Comparison of ENCODE assay signal across 29 mouse cellular contexts in the genomic region with DNA sequence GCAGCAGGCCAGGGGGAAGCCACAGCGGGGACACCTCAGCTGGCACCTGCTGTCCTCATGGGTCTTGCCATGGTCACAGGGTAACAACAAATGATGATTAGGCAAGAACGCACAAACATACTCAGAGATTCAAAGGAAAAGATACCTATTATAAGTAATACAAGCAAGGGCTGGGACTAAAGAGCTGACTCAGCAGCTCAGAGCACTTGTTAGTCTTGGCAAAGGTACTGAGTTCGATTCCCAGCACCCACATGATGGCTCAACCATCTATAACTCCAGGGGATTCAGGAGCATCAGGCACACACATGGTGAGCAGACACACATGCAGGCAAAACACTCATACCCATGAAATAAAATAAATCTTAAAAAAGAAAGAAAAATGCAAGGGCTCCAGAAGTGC. TPM values are rescaled to one million over a fixed set of nuclear protein-coding genes. Genes with fewer than 3 reads are reported as not detected.
DNase-seq lines count a peak whose midpoint lies in the region; ATAC-seq and TF ChIP-seq lines count a peak whose summit lies in the region.
"Had no signal": no experiment of that assay in that cellular context is flagged by ENCODE, and none has a peak within 500 bp of the region (broad histone marks: within the 10 kb centered on the region; RNA-seq: fewer than 3 reads in every experiment).

No protein-coding gene starts in this region.

- H3K36me3 ChIP-seq in megakaryocyte, embryonic 14.5 days (replicated peaks; ENCODE audit: low read length), result no peaks in the 10 kb centered on the region
- no peaks in the 10 kb centered on the region for H3K36me3 ChIP-seq in ES-E14 (ENCODE audit: control insufficient read depth, insufficient read depth, low read length, poor library complexity, severe bottlenecking)
- no peaks in the 10 kb centered on the region for H3K36me3 ChIP-seq in midbrain, embryonic 16.5 days (ENCODE audit: control insufficient read depth, insufficient read depth, low read length)
- H3K36me3 ChIP-seq: embryonic facial prominence, embryonic 13.5 days; embryonic facial prominence, embryonic 15.5 days; forebrain, embryonic 15.5 days had no signal

- H3K9ac ChIP-seq in ES-E14 (ENCODE audit: insufficient read depth, low read depth, low read length, poor library complexity, severe bottlenecking), result no peak overlapping the region
- no peak overlapping the region for H3K9ac ChIP-seq in midbrain, embryonic 16.5 days (ENCODE audit: low read depth, low read length)
- H3K9ac ChIP-seq: embryonic facial prominence, embryonic 13.5 days; embryonic facial prominence, embryonic 15.5 days; forebrain, embryonic 13.5 days; forebrain, embryonic 15.5 days; forebrain, postnatal 0 days had no signal

- no peak for ATAC-seq in megakaryocyte, adult 5-6 weeks (ENCODE audit: poor library complexity, severe bottlenecking)
- ATAC-seq in midbrain, embryonic 16.5 days, result no peak
- ATAC-seq: forebrain, embryonic 13.5 days; forebrain, embryonic 15.5 days; forebrain, postnatal 0 days; Patski had no signal

- H3K27ac ChIP-seq in ES-E14 (ENCODE audit: insufficient read depth, low read depth, low read length, poor library complexity, severe bottlenecking), result no peak overlapping the region
- peak overlapping the region; percentile 61 for H3K27ac ChIP-seq in bone marrow macrophage, adult 2 months (ENCODE audit: insufficient read depth, low read depth, low read length)
- no peak overlapping the region for H3K27ac ChIP-seq in midbrain, embryonic 16.5 days (ENCODE audit: low read length)
- H3K27ac ChIP-seq: embryonic facial prominence, embryonic 13.5 days; embryonic facial prominence, embryonic 15.5 days; forebrain, embryonic 13.5 days; forebrain, embryonic 15.5 days had no signal

- DNase-seq in ES-E14 (ENCODE audit: low read depth, low spot score), result no peak
- DNase-seq in heart, adult 8-10 months (ENCODE audit: low spot score), result no peak
- DNase-seq in heart, postnatal 4 days, result no peak
- DNase-seq: adrenal gland, adult 8-10 months; adrenal gland, postnatal 14 days; adrenal gland, postnatal 36 days; cerebellum, adult 11 months; cerebellum, adult 18-20 months; cerebellum, adult 8-10 months; cerebellum, adult 9-11 months; cerebellum, postnatal 14 days; cerebellum, postnatal 36 days; embryo, embryonic 11 days; forebrain, postnatal 0 days had no signal

- 87% methylated on average over 3 of the region's 3 CpGs for WGBS in midbrain, embryonic 16.5 days

- no peak for TF ChIP-seq POLR2A in bone marrow macrophage, adult 2 months (IDR thresholded peaks at IDR 0.05; ENCODE audit: borderline replicate concordance, low read depth, low read length)

- peaks cover 7% of the 10 kb centered on the region for H3K27me3 ChIP-seq in megakaryocyte, embryonic 14.5 days (replicated peaks)
- no peaks in the 10 kb centered on the region for H3K27me3 ChIP-seq in midbrain, embryonic 16.5 days (ENCODE audit: control insufficient read depth, insufficient read depth, low read depth, low read length)
- H3K27me3 ChIP-seq: embryonic facial prominence, embryonic 13.5 days; embryonic facial prominence, embryonic 15.5 days; forebrain, embryonic 13.5 days; forebrain, embryonic 15.5 days; Patski had no signal

- no peak for TF ChIP-seq CTCF in bone marrow macrophage, adult 2 months (IDR thresholded peaks at IDR 0.05; ENCODE audit: low read depth, low read length)

- peaks cover 7% of the 10 kb centered on the region for H3K9me3 ChIP-seq in megakaryocyte, embryonic 14.5 days
- no peaks in the 10 kb centered on the region for H3K9me3 ChIP-seq in ES-E14 (ENCODE audit: control insufficient read depth, insufficient read depth, low read depth, low read length)
- no peaks in the 10 kb centered on the region for H3K9me3 ChIP-seq in midbrain, embryonic 16.5 days (replicated peaks; ENCODE audit: control insufficient read depth, low read length, poor library complexity, severe bottlenecking)
- H3K9me3 ChIP-seq: embryonic facial prominence, embryonic 13.5 days; embryonic facial prominence, embryonic 15.5 days; forebrain, embryonic 13.5 days; forebrain, embryonic 15.5 days had no signal

- H3K4me2 ChIP-seq in midbrain, embryonic 16.5 days (ENCODE audit: low read length), result no peak overlapping the region
- H3K4me2 ChIP-seq: embryonic facial prominence, embryonic 13.5 days; embryonic facial prominence, embryonic 15.5 days; forebrain, embryonic 13.5 days; forebrain, embryonic 15.5 days had no signal

- H3K4me3 ChIP-seq in megakaryocyte, embryonic 14.5 days (replicated peaks), result peak overlapping the region; percentile 62
- no peak overlapping the region for H3K4me3 ChIP-seq in ES-E14 (ENCODE audit: insufficient read depth in 1 of 2, low read depth in 1 of 2, low read length in 2 of 2, poor library complexity in 1 of 2, severe bottlenecking in 1 of 2)
- H3K4me3 ChIP-seq in bone marrow macrophage, adult 2 months (ENCODE audit: insufficient read depth, low read length), result no peak overlapping the region
- H3K4me3 ChIP-seq in midbrain, embryonic 16.5 days (ENCODE audit: low read depth, low read length), result no peak overlapping the region
- H3K4me3 ChIP-seq: embryonic facial prominence, embryonic 13.5 days; embryonic facial prominence, embryonic 15.5 days; erythroblast, embryonic 14.5 days; forebrain, embryonic 13.5 days; forebrain, embryonic 15.5 days had no signal

- in situ Hi-C loops in ES-E14 (cut with MboI; ENCODE audit: low sequenced_read_pairs in 2 of 2, unreplicated experiment in 2 of 2), result no loop called here

- peaks cover 62% of the 10 kb centered on the region for H3K4me1 ChIP-seq in megakaryocyte, embryonic 14.5 days
- no peaks in the 10 kb centered on the region for H3K4me1 ChIP-seq in ES-E14 (ENCODE audit: control insufficient read depth in 2 of 2, insufficient read depth in 2 of 2, low read length in 2 of 2, poor library complexity in 1 of 2)
- peaks cover 41% of the 10 kb centered on the region for H3K4me1 ChIP-seq in bone marrow macrophage, adult 2 months (ENCODE audit: control insufficient read depth, insufficient read depth, low read length)
- H3K4me1 ChIP-seq in midbrain, embryonic 16.5 days (ENCODE audit: control insufficient read depth, insufficient read depth, low read length), result no peaks in the 10 kb centered on the region
- H3K4me1 ChIP-seq: embryonic facial prominence, embryonic 15.5 days; forebrain, embryonic 13.5 days; forebrain, embryonic 15.5 days had no signal

TF ChIP-seq in ES-E14, 5 proteins besides CTCF, POLR2A, EP300 and RAD21:
- TF ChIP-seq MAFK (IDR thresholded peaks at IDR 0.05; ENCODE audit: insufficient read depth, low read depth, low read length) (peak; percentile 66), CHD2 (IDR thresholded peaks at IDR 0.05; ENCODE audit: low read depth, low read length) (no peak)

RNA-seq across cellular contexts. Expression of a gene that starts 11.1 kb away (rescaled TPM):
- polyA plus RNA-seq in megakaryocyte, embryonic 14.5 days (2012; ENCODE audit: insufficient read depth, low replicate concordance), result 10.7 TPM in 1 of 2 replicates, not detected in the other
- total RNA-seq in megakaryocyte, adult 5-6 weeks (2015), result 32.1 and 70.7 TPM in 2 replicates
- 7.2 and 11.1 TPM in 2 replicates for total RNA-seq in megakaryocyte, adult 5-6 weeks (2017)
- not detected in 2 replicates for total RNA-seq in ES-E14 (2012; rRNA removed)
- polyA plus RNA-seq in bone marrow macrophage, adult 2 months (2012; ENCODE audit: insufficient read depth, insufficient read length, missing spikeins), result 18.6 and 24.6 TPM in 2 replicates
- 1 to 10 TPM in 1 of 4 experiments, under 1 TPM in 1, not detected in 2; 0.76 to 1.1 TPM for total RNA-seq in heart, adult 8-10 months (2022)
- not detected for total RNA-seq in heart, postnatal 4 days (2021)
- not detected in 2 replicates for polyA plus RNA-seq in midbrain, embryonic 16.5 days (2015; fragmentation: Nextera tagmentation; extraction: Ambion mirVana)
- total RNA-seq: adrenal gland, postnatal 14 days; forebrain, postnatal 0 days had no signal
- polyA plus RNA-seq: embryonic facial prominence, embryonic 11.5 days; embryonic facial prominence, embryonic 13.5 days; erythroblast, embryonic 14.5 days; forebrain, embryonic 11.5 days; forebrain, embryonic 13.5 days; forebrain, embryonic 15.5 days had no signal

RNA-seq across cellular contexts. Expression of a gene that starts 19.4 kb away (rescaled TPM):
- polyA plus RNA-seq in megakaryocyte, embryonic 14.5 days (2012; ENCODE audit: insufficient read depth, low replicate concordance), result not detected in 2 replicates
- not detected in 2 replicates for total RNA-seq in megakaryocyte, adult 5-6 weeks (2015)
- total RNA-seq in megakaryocyte, adult 5-6 weeks (2017), result not detected in 2 replicates
- not detected in 2 replicates for total RNA-seq in ES-E14 (2012; rRNA removed)
- polyA plus RNA-seq in bone marrow macrophage, adult 2 months (2012; ENCODE audit: insufficient read depth, insufficient read length, missing spikeins), result not detected in 2 replicates
- total RNA-seq in heart, adult 8-10 months (2022), result not detected
- total RNA-seq in heart, postnatal 4 days (2021), result not detected
- polyA plus RNA-seq in midbrain, embryonic 16.5 days (2015; fragmentation: Nextera tagmentation; extraction: Ambion mirVana), result not detected in 2 replicates
- total RNA-seq: adrenal gland, adult 8-10 months; adrenal gland, postnatal 14 days; adrenal gland, postnatal 36 days; common myeloid progenitor, adult 5-6 weeks; forebrain, postnatal 0 days had no signal
- polyA plus RNA-seq: brain, embryonic 14.5 days; C2C12; embryonic facial prominence, embryonic 11.5 days; embryonic facial prominence, embryonic 13.5 days; embryonic facial prominence, embryonic 15.5 days; erythroblast, embryonic 14.5 days; forebrain, embryonic 11.5 days; forebrain, embryonic 13.5 days; forebrain, embryonic 15.5 days; forebrain, postnatal 0 days; Patski had no signal

RNA-seq across cellular contexts. Expression of a gene that starts 37.0 kb away (rescaled TPM):
- 2.4 TPM in 1 of 2 replicates, not detected in the other for polyA plus RNA-seq in megakaryocyte, embryonic 14.5 days (2012; ENCODE audit: insufficient read depth, low replicate concordance)
- 447 and 459 TPM in 2 replicates for total RNA-seq in megakaryocyte, adult 5-6 weeks (2015)
- 282 and 303 TPM in 2 replicates for total RNA-seq in megakaryocyte, adult 5-6 weeks (2017)
- 0.18 TPM in 1 of 2 replicates, not detected in the other for total RNA-seq in ES-E14 (2012; rRNA removed)
- polyA plus RNA-seq in bone marrow macrophage, adult 2 months (2012; ENCODE audit: insufficient read depth, insufficient read length, missing spikeins), result 650 and 692 TPM in 2 replicates
- 1 to 10 TPM; 4.4 to 9.5 (median 5.6) TPM for total RNA-seq in heart, adult 8-10 months (2022)
- total RNA-seq in heart, postnatal 4 days (2021), result 1 to 10 TPM; 1.1 to 1.5 TPM
- 1.1 and 1.5 TPM in 2 replicates for polyA plus RNA-seq in midbrain, embryonic 16.5 days (2015; fragmentation: Nextera tagmentation; extraction: Ambion mirVana)
- polyA plus RNA-seq: erythroblast, embryonic 14.5 days had no signal

RNA-seq across cellular contexts. Expression of a gene that starts 51.5 kb away (rescaled TPM):
- 26.0 TPM in 1 of 2 replicates, not detected in the other for polyA plus RNA-seq in megakaryocyte, embryonic 14.5 days (2012; ENCODE audit: insufficient read depth, low replicate concordance)
- total RNA-seq in megakaryocyte, adult 5-6 weeks (2015), result 916 and 950 TPM in 2 replicates
- total RNA-seq in megakaryocyte, adult 5-6 weeks (2017), result 592 and 639 TPM in 2 replicates
- total RNA-seq in ES-E14 (2012; rRNA removed), result 0.36 and 0.42 TPM in 2 replicates
- polyA plus RNA-seq in bone marrow macrophage, adult 2 months (2012; ENCODE audit: insufficient read depth, insufficient read length, missing spikeins), result 168 and 174 TPM in 2 replicates
- total RNA-seq in heart, adult 8-10 months (2022), result 10 to 100 TPM in 2 of 4 experiments, 1 to 10 TPM in 2; 5.4 to 24.7 (median 9.6) TPM
- 1 to 10 TPM; 1.7 to 2.1 TPM for total RNA-seq in heart, postnatal 4 days (2021)
- polyA plus RNA-seq in midbrain, embryonic 16.5 days (2015; fragmentation: Nextera tagmentation; extraction: Ambion mirVana), result 0.88 and 2.0 TPM in 2 replicates
- polyA plus RNA-seq: C2C12; erythroblast, embryonic 14.5 days; Patski had no signal

Comparison
In these comparisons a context has a peak if more than half of its experiments do, and no peak if none do; other contexts are left out.
1. RNA of a gene that starts 37.0 kb away (total RNA-seq): 282 to 459 TPM in megakaryocyte, adult 5-6 weeks; 4.4 to 9.5 TPM in heart, adult 8-10 months, 1.1 to 1.5 TPM in heart, postnatal 4 days and 0.18 TPM in ES-E14; every median in the first group is over 10 times any median in the second.